Mouse (Mus musculus) leukemia stem cell, adult 10-12 weeks (primary cell): ENCODE results near the gene Ssh3. TPM values are rescaled to one million over a fixed set of nuclear protein-coding genes. Genes with fewer than 3 reads are reported as not detected.

Experiments used
- polyA plus RNA-seq: library from polyadenylated mRNA; stranded (reverse); fragments of >175 nt; gene quantifications from 2 replicates; pipeline ENCODE4 v1.2.3, GENCODE M21; 2012; ENCODE audit warnings: low replicate concordance

Gene Ssh3
- 5.1 and 6.5 TPM in 2 replicates for polyA plus RNA-seq

GRCm38 (mm10) chr19:4268566-4269361 is at the start of gene Ssh3:
Ssh3 (minus strand) TSS chr19:4269180.

GRCm38 (mm10) chr19:4306190-4306577 is 37.2 kb upstream of the Ssh3 start, which contains the start of gene Grk2:
Grk2 (minus strand) TSS chr19:4306222.

GRCm38 (mm10) chr19:4282898-4283553 is 14.0 kb upstream of the Ssh3 start, which contains the start of gene Ankrd13d:
Ankrd13d (minus strand) TSS chr19:4283137.

GRCm38 (mm10) chr19:4231253-4232185 is 37.5 kb downstream of the Ssh3 start, which contains the start of gene Pold4:
Pold4 (plus strand) TSS chr19:4231899.

GRCm38 (mm10) chr19:4214071-4214770 is 54.8 kb downstream of the Ssh3 start, which contains the start of the genes Clcf1 and AC109138.7:
Clcf1 (plus strand) TSS chr19:4214238.
AC109138.7 (plus strand) TSS chr19:4214357.

Other genes with a start within 250 kb of the Ssh3 start
- gene Gstp1, start 231.2 kb downstream of the Ssh3 start, polyA plus RNA-seq, result 87.4 and 343 TPM in 2 replicates
- 0.83 TPM in 1 of 2 replicates, not detected in the other for gene Gstp2, start 223.2 kb downstream of the Ssh3 start, polyA plus RNA-seq
- 8.9 and 10.2 TPM in 2 replicates for gene Gstp3, start 209.6 kb downstream of the Ssh3 start, polyA plus RNA-seq
- not detected in 2 replicates for gene Cabp2, start 187.6 kb downstream of the Ssh3 start, polyA plus RNA-seq
- 187 and 207 TPM in 2 replicates for gene Cdk2ap2, start 172.0 kb downstream of the Ssh3 start, polyA plus RNA-seq
- gene Pitpnm1, start 169.2 kb downstream of the Ssh3 start, polyA plus RNA-seq, result 116 and 152 TPM in 2 replicates
- gene Aip, start 143.3 kb downstream of the Ssh3 start, polyA plus RNA-seq, result 140 and 201 TPM in 2 replicates
- not detected in 2 replicates for gene Gpr152, start 129.4 kb downstream of the Ssh3 start, polyA plus RNA-seq
- 0.80 and 4.6 TPM in 2 replicates for gene Cabp4, start 125.1 kb downstream of the Ssh3 start, polyA plus RNA-seq
- 68.6 and 81.7 TPM in 2 replicates for gene Coro1b, start 120.6 kb downstream of the Ssh3 start, polyA plus RNA-seq
- gene Ptprcap, start 115.6 kb downstream of the Ssh3 start, polyA plus RNA-seq, result 311 and 444 TPM in 2 replicates
- 165 and 201 TPM in 2 replicates for gene Rps6kb2, start 105.8 kb downstream of the Ssh3 start, polyA plus RNA-seq
- 2.9 and 5.8 TPM in 2 replicates for gene Carns1, start 93.7 kb downstream of the Ssh3 start, polyA plus RNA-seq
- gene Tbc1d10c, start 77.9 kb downstream of the Ssh3 start, polyA plus RNA-seq, result 91.7 and 91.9 TPM in 2 replicates
- 230 and 449 TPM in 2 replicates for gene Ppp1ca, start 77.1 kb downstream of the Ssh3 start, polyA plus RNA-seq
- gene Rad9a, start 67.5 kb downstream of the Ssh3 start, polyA plus RNA-seq, result 31.9 and 46.0 TPM in 2 replicates
- gene Clcf1, start 54.9 kb downstream of the Ssh3 start, polyA plus RNA-seq, result 22.4 and 34.6 TPM in 2 replicates
- 2.6 and 21.1 TPM in 2 replicates for gene AC109138.7, start 54.8 kb downstream of the Ssh3 start, polyA plus RNA-seq
- gene Pold4, start 37.3 kb downstream of the Ssh3 start, polyA plus RNA-seq, result 20.7 and 38.4 TPM in 2 replicates
- gene Ankrd13d, start 14.0 kb upstream of the Ssh3 start, polyA plus RNA-seq, result 7.3 and 8.3 TPM in 2 replicates
- 462 and 498 TPM in 2 replicates for gene Grk2, start 37.0 kb upstream of the Ssh3 start, polyA plus RNA-seq
- 52.8 and 66.9 TPM in 2 replicates for gene Kdm2a, start 129.1 kb upstream of the Ssh3 start, polyA plus RNA-seq
- gene Rhod, start 170.3 kb upstream of the Ssh3 start, polyA plus RNA-seq, result not detected in 2 replicates
- gene Syt12, start 208.3 kb upstream of the Ssh3 start, polyA plus RNA-seq, result 0.09 TPM in 1 of 2 replicates, not detected in the other
- not detected in 2 replicates for gene 2010003K11Rik, start 229.4 kb upstream of the Ssh3 start, polyA plus RNA-seq
- 18.9 and 31.7 TPM in 2 replicates for gene Pcx, start 241.3 kb upstream of the Ssh3 start, polyA plus RNA-seq